Mouse (Mus musculus) mouse embryonic stem cell (cell line): ENCODE measurements at regions not wholly inside any gene's neighbourhood (a gene's known extent, or its start where the extent isn't known, plus 50 kb on each side); places are given as distances from the start of the nearest gene placed in this dataset.

ENCODE experiments used
- in situ Hi-C, 2 experiments: fragments of 300-500 bp; cut with MboI; formaldehyde crosslinking; loops; 1 replicate in 1 of 2; 3 replicates in 1 of 2; pipeline ENCODE4 v1.14.3; 2019 to 2020; ENCODE audit warnings: low sequenced_read_pairs in 2 of 2, low pct_unique_long_range_greater_than_20kb in 1 of 2, mixed read lengths in 1 of 2; ENCODE audit not compliant: unreplicated experiment in 1 of 2

- in situ Hi-C loops = no loop called here
Observed at GRCm38 (mm10) chr12:54272696-54273095, 69.0 kb upstream of the Egln3 start.

GRCm38 (mm10) chr12:54272226-54272625, 68.6 kb upstream of the Egln3 start:
- in situ Hi-C loops = no loop called here

- in situ Hi-C loops = no loop called here
Observed at GRCm38 (mm10) chr12:54265852-54266251, 62.2 kb upstream of the Egln3 start.

- in situ Hi-C loops = no loop called here
Observed at GRCm38 (mm10) chr12:54264893-54265835, 61.5 kb upstream of the Egln3 start.

- in situ Hi-C loops = no loop called here
Observed at GRCm38 (mm10) chr12:54264418-54264733, 60.7 kb upstream of the Egln3 start.

GRCm38 (mm10) chr12:54263733-54264417, 60.2 kb upstream of the Egln3 start:
- in situ Hi-C loops = no loop called here

- in situ Hi-C loops = no loop called here
Observed at GRCm38 (mm10) chr12:54262236-54263005, 58.8 kb upstream of the Egln3 start.

GRCm38 (mm10) chr12:54261426-54261825, 57.8 kb upstream of the Egln3 start:
- in situ Hi-C loops = no loop called here

- in situ Hi-C loops = no loop called here
Observed at GRCm38 (mm10) chr12:54260502-54260901, 56.8 kb upstream of the Egln3 start.

GRCm38 (mm10) chr12:54257776-54258433, 54.2 kb upstream of the Egln3 start:
- in situ Hi-C loops = no loop called here

GRCm38 (mm10) chr12:54256506-54257128, 53.0 kb upstream of the Egln3 start:
- in situ Hi-C loops = no loop called here
